Mouse (Mus musculus): ENCODE results near the gene Mrps10.

DNA sequence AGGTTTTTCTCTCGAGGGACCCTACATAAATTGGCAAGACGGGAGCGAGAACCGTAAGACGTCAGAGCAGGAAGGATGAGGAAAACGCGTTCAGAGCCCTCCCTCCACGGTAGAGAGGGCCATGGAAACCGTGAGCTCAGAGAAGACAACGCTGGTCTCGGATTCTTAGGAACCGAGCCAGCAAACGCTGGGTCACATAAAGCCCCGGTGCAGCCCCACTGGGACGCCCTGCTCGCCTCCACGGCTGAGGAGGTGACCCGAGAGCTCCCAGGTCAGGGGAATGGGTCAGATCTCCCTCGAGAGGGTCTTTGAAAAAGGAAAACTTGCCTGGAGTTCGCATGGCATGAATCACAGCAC lies 378 bp downstream of the Mrps10 start:
- no peak for TF ChIP-seq JUN (IDR thresholded peaks at IDR 0.05; ENCODE audit: insufficient read depth, low read depth, low read length)
- no peak for TF ChIP-seq POLR2A (IDR thresholded peaks at IDR 0.05; ENCODE audit: low read depth, low read length)
- no peak for TF ChIP-seq HCFC1 (IDR thresholded peaks at IDR 0.05; ENCODE audit: low read depth, low read length)
- TF ChIP-seq CTCF (conservative IDR thresholded peaks at IDR 0.05 in 1 of 2, IDR thresholded peaks at IDR 0.05 in 1 of 2; ENCODE audit: low read depth in 2 of 2, low read length in 2 of 2): no peak
- no peak for TF ChIP-seq EP300 (IDR thresholded peaks at IDR 0.05; ENCODE audit: low read length)
- no peak for TF ChIP-seq E2F4 (IDR thresholded peaks at IDR 0.05; ENCODE audit: insufficient replicate concordance, low read depth, low read length)
- no peak for TF ChIP-seq CHD2 (IDR thresholded peaks at IDR 0.05; ENCODE audit: low read length)
- no peak for TF ChIP-seq MAFK (IDR thresholded peaks at IDR 0.05; ENCODE audit: insufficient replicate concordance, low read length)
